ENCODE assay signal across 18 mouse cellular contexts in genomic region chr11:54879922-54880321, GRCm38 (mm10). TPM values are rescaled to one million over a fixed set of nuclear protein-coding genes. Genes with fewer than 3 reads are reported as not detected.
DNase-seq lines count a peak whose midpoint lies in the region; ATAC-seq lines count a peak whose summit lies in the region.
"Had no signal": no experiment of that assay in that cellular context is flagged by ENCODE, and none has a peak within 500 bp of the region (broad histone marks: within the 10 kb centered on the region; RNA-seq: fewer than 3 reads in every experiment).

No protein-coding gene starts in this region.

- no peaks in the 10 kb centered on the region for H3K9me3 ChIP-seq in intestine, embryonic 16.5 days (ENCODE audit: control insufficient read depth, low read length)
- H3K9me3 ChIP-seq in intestine, embryonic 15.5 days = no peaks in the 10 kb centered on the region
- no peaks in the 10 kb centered on the region for H3K9me3 ChIP-seq in midbrain, embryonic 11.5 days (ENCODE audit: control insufficient read depth, low read length)
- no peaks in the 10 kb centered on the region for H3K9me3 ChIP-seq in midbrain, embryonic 16.5 days (replicated peaks; ENCODE audit: control insufficient read depth, low read length, poor library complexity, severe bottlenecking)
- H3K9me3 ChIP-seq: embryonic facial prominence, embryonic 10.5 days; forebrain, embryonic 15.5 days; hindbrain, embryonic 10.5 days; liver, embryonic 13.5 days; midbrain, embryonic 12.5 days had no signal

- H3K4me3 ChIP-seq in intestine, embryonic 16.5 days (ENCODE audit: low read length) = no peak overlapping the region
- no peak overlapping the region for H3K4me3 ChIP-seq in intestine, embryonic 15.5 days (replicated peaks)
- no peak overlapping the region for H3K4me3 ChIP-seq in midbrain, embryonic 11.5 days (ENCODE audit: low read depth, low read length)
- no peak overlapping the region for H3K4me3 ChIP-seq in midbrain, embryonic 16.5 days (ENCODE audit: low read depth, low read length)
- H3K4me3 ChIP-seq: embryonic facial prominence, embryonic 10.5 days; forebrain, embryonic 15.5 days; hindbrain, embryonic 10.5 days; layer of hippocampus, adult 2 months; liver, embryonic 13.5 days; midbrain, embryonic 12.5 days had no signal

- DNase-seq in heart, adult 18-20 months = peak; percentile 45 to 56
- DNase-seq in heart, adult 8-10 months (ENCODE audit: low spot score) = no peak
- peak; percentile 75 for DNase-seq in midbrain, embryonic 11.5 days (ENCODE audit: low spot score, missing footprints)
- no peak for DNase-seq in left cerebral cortex, postnatal 10 days (ENCODE audit: extremely low spot score in 1 of 2, low spot score in 2 of 2)
- DNase-seq: layer of hippocampus, postnatal 36 days; liver, embryonic 13.5 days; lung, adult 2 months had no signal

- 54% methylated on average over 10 of the region's 10 CpGs for WGBS in intestine, embryonic 16.5 days
- WGBS in intestine, embryonic 15.5 days = 55% methylated on average over 10 of the region's 10 CpGs
- 80% methylated on average over 10 of the region's 10 CpGs for WGBS in midbrain, embryonic 11.5 days
- 79% methylated on average over 10 of the region's 10 CpGs for WGBS in midbrain, embryonic 16.5 days

- ATAC-seq in intestine, embryonic 16.5 days = 0 out of 2 replicates have a peak, but pooled peaks have one; percentile 16
- no peak for ATAC-seq in intestine, embryonic 15.5 days
- ATAC-seq in midbrain, embryonic 11.5 days (ENCODE audit: low FRiP score) = no peak
- no peak for ATAC-seq in midbrain, embryonic 16.5 days
- ATAC-seq in megakaryocyte-erythroid progenitor cell, adult 5-6 weeks (replicated peaks; ENCODE audit: low FRiP score, low TSS enrichment, poor library complexity, severe bottlenecking) = 0 out of 2 replicates have a peak, but pooled peaks have one; percentile 25

- H3K4me1 ChIP-seq in intestine, embryonic 16.5 days (ENCODE audit: control insufficient read depth, insufficient read depth, low read length) = peaks cover 16% of the 10 kb centered on the region
- peaks cover 19% of the 10 kb centered on the region; the same call in 1 of the 2 replicates for H3K4me1 ChIP-seq in intestine, embryonic 15.5 days (replicated peaks)
- H3K4me1 ChIP-seq in midbrain, embryonic 11.5 days (ENCODE audit: control insufficient read depth, insufficient read depth, low read length) = peaks cover 4% of the 10 kb centered on the region; the same call in 1 of the 2 replicates
- H3K4me1 ChIP-seq in midbrain, embryonic 16.5 days (ENCODE audit: control insufficient read depth, insufficient read depth, low read length) = no peaks in the 10 kb centered on the region
- H3K4me1 ChIP-seq: forebrain, embryonic 15.5 days had no signal

- no peaks in the 10 kb centered on the region for H3K36me3 ChIP-seq in intestine, embryonic 16.5 days (ENCODE audit: control insufficient read depth, insufficient read depth, low read length)
- H3K36me3 ChIP-seq in intestine, embryonic 15.5 days = no peaks in the 10 kb centered on the region
- no peaks in the 10 kb centered on the region for H3K36me3 ChIP-seq in midbrain, embryonic 11.5 days (ENCODE audit: control insufficient read depth, insufficient read depth, low read length)
- H3K36me3 ChIP-seq in midbrain, embryonic 16.5 days (ENCODE audit: control insufficient read depth, insufficient read depth, low read length) = no peaks in the 10 kb centered on the region
- H3K36me3 ChIP-seq: forebrain, embryonic 15.5 days; liver, embryonic 13.5 days; midbrain, embryonic 12.5 days had no signal

- H3K4me2 ChIP-seq in intestine, embryonic 16.5 days (ENCODE audit: low read depth, low read length) = no peak overlapping the region
- no peak overlapping the region for H3K4me2 ChIP-seq in intestine, embryonic 15.5 days (replicated peaks)
- no peak overlapping the region for H3K4me2 ChIP-seq in midbrain, embryonic 11.5 days
- no peak overlapping the region for H3K4me2 ChIP-seq in midbrain, embryonic 16.5 days (ENCODE audit: low read length)
- H3K4me2 ChIP-seq: forebrain, embryonic 15.5 days; liver, embryonic 13.5 days; midbrain, embryonic 12.5 days had no signal

- H3K9ac ChIP-seq in intestine, embryonic 16.5 days (ENCODE audit: low read depth, low read length) = no peak overlapping the region
- H3K9ac ChIP-seq in intestine, embryonic 15.5 days = no peak overlapping the region
- H3K9ac ChIP-seq in midbrain, embryonic 11.5 days (ENCODE audit: low read length) = no peak overlapping the region
- H3K9ac ChIP-seq in midbrain, embryonic 16.5 days (ENCODE audit: low read depth, low read length) = no peak overlapping the region
- H3K9ac ChIP-seq: forebrain, embryonic 15.5 days; liver, embryonic 13.5 days; midbrain, embryonic 12.5 days had no signal

- intact Hi-C loops in left cerebral cortex, postnatal 10 days (cut with DNase I) = loop anchor here (2.0 kb wide), 2 partner anchors 47 to 105 kb away; no protein-coding TSS in a partner anchor

- H3K27ac ChIP-seq in intestine, embryonic 16.5 days (ENCODE audit: low read length) = no peak overlapping the region
- H3K27ac ChIP-seq in intestine, embryonic 15.5 days = no peak overlapping the region
- H3K27ac ChIP-seq in midbrain, embryonic 11.5 days (ENCODE audit: low read depth, low read length) = no peak overlapping the region
- no peak overlapping the region for H3K27ac ChIP-seq in midbrain, embryonic 16.5 days (ENCODE audit: low read length)
- H3K27ac ChIP-seq: embryonic facial prominence, embryonic 10.5 days; forebrain, embryonic 15.5 days; hindbrain, embryonic 10.5 days; layer of hippocampus, adult 2 months; liver, embryonic 13.5 days; midbrain, embryonic 12.5 days had no signal

- H3K27me3 ChIP-seq in intestine, embryonic 16.5 days (replicated peaks; ENCODE audit: control insufficient read depth, insufficient read depth, low read length) = no peaks in the 10 kb centered on the region
- H3K27me3 ChIP-seq in intestine, embryonic 15.5 days (replicated peaks) = no peaks in the 10 kb centered on the region
- H3K27me3 ChIP-seq in midbrain, embryonic 11.5 days (ENCODE audit: control insufficient read depth, insufficient read depth, low read length) = no peaks in the 10 kb centered on the region
- no peaks in the 10 kb centered on the region for H3K27me3 ChIP-seq in midbrain, embryonic 16.5 days (ENCODE audit: control insufficient read depth, insufficient read depth, low read depth, low read length)
- H3K27me3 ChIP-seq: forebrain, embryonic 15.5 days; liver, embryonic 13.5 days had no signal

RNA-seq across cellular contexts. Expression of gene Hint1, which starts 13.7 kb away (rescaled TPM):
- total RNA-seq in heart, adult 18-20 months (2021) = 100 to 1,000 TPM; 303 to 309 TPM
- 100 to 1,000 TPM; 213 to 341 (median 275) TPM for total RNA-seq in heart, adult 8-10 months (2022)
- 674 and 732 TPM in 2 replicates for polyA plus RNA-seq in intestine, embryonic 16.5 days (2015; fragmentation: Nextera tagmentation; extraction: Ambion mirVana)
- polyA plus RNA-seq in intestine, embryonic 15.5 days (2015; fragmentation: Nextera tagmentation; extraction: Ambion mirVana) = 705 and 851 TPM in 2 replicates
- polyA plus RNA-seq in midbrain, embryonic 11.5 days (2014; fragmentation: Nextera tagmentation; extraction: Ambion mirVana) = 694 and 720 TPM in 2 replicates
- 731 and 741 TPM in 2 replicates for polyA plus RNA-seq in midbrain, embryonic 16.5 days (2015; fragmentation: Nextera tagmentation; extraction: Ambion mirVana)
- 531 and 641 TPM in 2 replicates for total RNA-seq in megakaryocyte-erythroid progenitor cell, adult 5-6 weeks (2014; fragmentation: Nextera tagmentation)
- total RNA-seq in megakaryocyte-erythroid progenitor cell, adult 5-6 weeks (2017) = 368 and 454 TPM in 2 replicates
- total RNA-seq in left cerebral cortex, postnatal 10 days (2021) = 100 to 1,000 TPM; 326 to 345 TPM

RNA-seq across cellular contexts. Expression of gene Lyrm7, which starts 19.2 kb away (rescaled TPM):
- total RNA-seq in heart, adult 18-20 months (2021) = 10 to 100 TPM; 30.9 to 34.4 TPM
- 10 to 100 TPM; 35.9 to 40.2 (median 39.3) TPM for total RNA-seq in heart, adult 8-10 months (2022)
- polyA plus RNA-seq in intestine, embryonic 16.5 days (2015; fragmentation: Nextera tagmentation; extraction: Ambion mirVana) = 9.7 and 12.7 TPM in 2 replicates
- polyA plus RNA-seq in intestine, embryonic 15.5 days (2015; fragmentation: Nextera tagmentation; extraction: Ambion mirVana) = 8.9 and 9.4 TPM in 2 replicates
- 5.2 and 5.8 TPM in 2 replicates for polyA plus RNA-seq in midbrain, embryonic 11.5 days (2014; fragmentation: Nextera tagmentation; extraction: Ambion mirVana)
- polyA plus RNA-seq in midbrain, embryonic 16.5 days (2015; fragmentation: Nextera tagmentation; extraction: Ambion mirVana) = 10.5 and 15.1 TPM in 2 replicates
- total RNA-seq in megakaryocyte-erythroid progenitor cell, adult 5-6 weeks (2014; fragmentation: Nextera tagmentation) = 6.1 and 11.0 TPM in 2 replicates
- 1.9 and 11.9 TPM in 2 replicates for total RNA-seq in megakaryocyte-erythroid progenitor cell, adult 5-6 weeks (2017)
- total RNA-seq in left cerebral cortex, postnatal 10 days (2021) = 10 to 100 TPM; 22.1 to 25.0 TPM

RNA-seq across cellular contexts. Expression of gene Gpx3, which starts 22.3 kb away (rescaled TPM):
- total RNA-seq in heart, adult 18-20 months (2021) = 100 to 1,000 TPM; 206 to 329 TPM
- 100 to 1,000 TPM; 188 to 354 (median 218) TPM for total RNA-seq in heart, adult 8-10 months (2022)
- polyA plus RNA-seq in intestine, embryonic 16.5 days (2015; fragmentation: Nextera tagmentation; extraction: Ambion mirVana) = 511 and 784 TPM in 2 replicates
- 308 and 352 TPM in 2 replicates for polyA plus RNA-seq in intestine, embryonic 15.5 days (2015; fragmentation: Nextera tagmentation; extraction: Ambion mirVana)
- 57.2 and 60.5 TPM in 2 replicates for polyA plus RNA-seq in midbrain, embryonic 11.5 days (2014; fragmentation: Nextera tagmentation; extraction: Ambion mirVana)
- 29.4 and 40.5 TPM in 2 replicates for polyA plus RNA-seq in midbrain, embryonic 16.5 days (2015; fragmentation: Nextera tagmentation; extraction: Ambion mirVana)
- 3.2 TPM in 1 of 2 replicates, not detected in the other for total RNA-seq in megakaryocyte-erythroid progenitor cell, adult 5-6 weeks (2014; fragmentation: Nextera tagmentation)
- total RNA-seq in megakaryocyte-erythroid progenitor cell, adult 5-6 weeks (2017) = not detected in 2 replicates
- 10 to 100 TPM in 1 of 2 experiments, 1 to 10 TPM in 1; 9.7 to 10.2 TPM for total RNA-seq in left cerebral cortex, postnatal 10 days (2021)
- total RNA-seq: monocyte, adult 5-6 weeks; neutrophil, adult 5-6 weeks had no signal

Comparison
In these comparisons a context has a peak if more than half of its experiments do, and no peak if none do; other contexts are left out.
1. DNase-seq: peak in heart, adult 18-20 months (2 of 2) and midbrain, embryonic 11.5 days (single experiment); none in heart, adult 8-10 months (single experiment) and left cerebral cortex, postnatal 10 days (0 of 2).
2. ATAC-seq: peak in intestine, embryonic 16.5 days (single experiment) and megakaryocyte-erythroid progenitor cell, adult 5-6 weeks (single experiment); none in intestine, embryonic 15.5 days (single experiment), midbrain, embryonic 11.5 days (single experiment) and midbrain, embryonic 16.5 days (single experiment).
3. RNA of gene Gpx3, which starts 22.3 kb away (total RNA-seq): 206 to 329 TPM in heart, adult 18-20 months and 188 to 354 TPM in heart, adult 8-10 months; 9.7 to 10.2 TPM in left cerebral cortex, postnatal 10 days and 3.2 TPM in megakaryocyte-erythroid progenitor cell, adult 5-6 weeks; every median in the first group is over 10 times any median in the second.